Mouse (Mus musculus): ENCODE results near the gene Sbk2.

DNA sequence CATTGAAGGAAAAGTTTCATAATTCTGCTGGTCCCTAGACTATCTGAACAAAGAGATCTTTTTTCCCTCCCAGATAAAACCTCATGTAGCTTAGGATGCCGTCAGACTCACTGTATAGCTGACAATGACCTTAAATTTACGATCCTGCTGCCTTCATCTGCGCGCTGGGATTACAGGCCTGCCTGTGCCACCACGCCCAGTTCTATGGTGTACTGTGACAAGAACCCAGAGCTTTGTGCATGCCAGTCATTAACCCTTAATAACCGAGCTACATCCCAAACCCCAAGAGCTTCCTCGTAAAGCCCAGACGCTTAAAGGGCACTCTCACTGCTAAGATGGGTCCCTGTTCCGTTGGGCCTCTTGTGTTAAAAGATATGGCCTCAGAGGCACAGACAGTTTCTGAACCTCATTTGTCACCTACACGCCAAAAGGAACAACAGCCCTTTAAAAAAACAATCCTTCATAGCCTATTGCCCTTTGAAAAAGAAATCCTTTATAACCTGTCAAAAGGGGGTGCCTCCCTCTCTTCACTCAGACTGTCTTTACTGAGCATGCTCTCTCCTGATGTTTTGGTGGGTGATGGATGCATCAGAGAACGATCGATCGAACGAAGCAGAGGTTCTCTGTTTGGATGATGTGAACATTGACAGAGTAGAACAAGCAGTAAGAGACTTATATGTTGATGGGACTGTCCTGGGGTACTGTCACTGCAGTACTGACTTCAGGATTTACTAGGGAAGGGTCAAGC is 48.4 kb downstream of the Sbk2 start:
- TF ChIP-seq MYOG (IDR thresholded peaks at IDR 0.05; ENCODE audit: control insufficient read depth, extremely low read depth, insufficient read length), result no peak
- TF ChIP-seq MYOD1 (IDR thresholded peaks at IDR 0.05; ENCODE audit: control insufficient read depth, insufficient read length, low read depth), result no peak
- TF ChIP-seq CTCF (IDR thresholded peaks at IDR 0.05; ENCODE audit: control insufficient read depth, insufficient read depth, insufficient read length), result no peak
